Mouse (Mus musculus) c-Kit-negative CD71-positive TER-119-positive erythroid progenitor cells, embryonic 14.5 days (primary cell): ENCODE measurements around the gene Gucy1b2.

Experiments used
- DNase-seq: peaks from one replicate; pipeline ENCODE4 v3.0.0-alpha.2; 2013; ENCODE audit warnings: low read depth, low spot score

Gucy1b2 gene

GRCm38 (mm10) chr14:62446385-62447213 is 9.5 kb downstream of the Gucy1b2 start:
- DNase-seq = no peak

GRCm38 (mm10) chr14:62443840-62444430 is 12.2 kb downstream of the Gucy1b2 start:
- no peak for DNase-seq

GRCm38 (mm10) chr14:62442971-62443370 is 13.1 kb downstream of the Gucy1b2 start:
- no peak for DNase-seq

GRCm38 (mm10) chr14:62440036-62440435 is 16.1 kb downstream of the Gucy1b2 start:
- DNase-seq = no peak

- DNase-seq = no peak
Observed at GRCm38 (mm10) chr14:62438236-62438635, 17.9 kb downstream of the Gucy1b2 start.

- no peak for DNase-seq
Observed at GRCm38 (mm10) chr14:62437806-62438205, 18.3 kb downstream of the Gucy1b2 start.

- DNase-seq = no peak
Observed at GRCm38 (mm10) chr14:62425277-62425691, 30.8 kb downstream of the Gucy1b2 start.

GRCm38 (mm10) chr14:62422265-62422664 is 33.8 kb downstream of the Gucy1b2 start:
- no peak for DNase-seq

- DNase-seq = no peak
Observed at GRCm38 (mm10) chr14:62417501-62417900, 38.6 kb downstream of the Gucy1b2 start.

GRCm38 (mm10) chr14:62416742-62417134 is 39.4 kb downstream of the Gucy1b2 start:
- no peak for DNase-seq

GRCm38 (mm10) chr14:62416007-62416741 is 39.9 kb downstream of the Gucy1b2 start:
- no peak for DNase-seq

GRCm38 (mm10) chr14:62395346-62395745 is 60.7 kb downstream of the Gucy1b2 start:
- no peak for DNase-seq

- DNase-seq = no peak
Observed at GRCm38 (mm10) chr14:62392754-62393153, 63.3 kb downstream of the Gucy1b2 start.

- DNase-seq = no peak
Observed at GRCm38 (mm10) chr14:62389729-62390536, 66.2 kb downstream of the Gucy1b2 start.

GRCm38 (mm10) chr14:62389064-62389728 is 66.9 kb downstream of the Gucy1b2 start:
- DNase-seq = no peak

GRCm38 (mm10) chr14:62383786-62384299 is 72.2 kb downstream of the Gucy1b2 start:
- no peak for DNase-seq

- DNase-seq = no peak
Observed at GRCm38 (mm10) chr14:62383109-62383508, 73.0 kb downstream of the Gucy1b2 start.

- no peak for DNase-seq
Observed at GRCm38 (mm10) chr14:62380606-62381005, 75.5 kb downstream of the Gucy1b2 start.

- DNase-seq = no peak
Observed at GRCm38 (mm10) chr14:62379391-62379790, 76.7 kb downstream of the Gucy1b2 start.

GRCm38 (mm10) chr14:62376115-62376514 is 80.0 kb downstream of the Gucy1b2 start:
- DNase-seq = no peak

- no peak for DNase-seq
Observed at GRCm38 (mm10) chr14:62375694-62376093, 80.4 kb downstream of the Gucy1b2 start.
